Mouse (Mus musculus) megakaryocyte progenitor cell, adult 5-6 weeks (primary cell): ENCODE measurements at regions not wholly inside any gene's neighbourhood (a gene's known extent, or its start where the extent isn't known, plus 50 kb on each side); places are given as distances from the start of the nearest gene placed in this dataset.
A peak's percentile ranks its signal among the peaks of the same experiment; 100 is the strongest.

Experiments used
- ATAC-seq: replicated peaks from 2 replicates; pipeline ENCODE4 v1.8.0; 2016; ENCODE audit warnings: mild to moderate bottlenecking, moderate TSS enrichment, inconsistent platforms; ENCODE audit not compliant: poor library complexity

DNA sequence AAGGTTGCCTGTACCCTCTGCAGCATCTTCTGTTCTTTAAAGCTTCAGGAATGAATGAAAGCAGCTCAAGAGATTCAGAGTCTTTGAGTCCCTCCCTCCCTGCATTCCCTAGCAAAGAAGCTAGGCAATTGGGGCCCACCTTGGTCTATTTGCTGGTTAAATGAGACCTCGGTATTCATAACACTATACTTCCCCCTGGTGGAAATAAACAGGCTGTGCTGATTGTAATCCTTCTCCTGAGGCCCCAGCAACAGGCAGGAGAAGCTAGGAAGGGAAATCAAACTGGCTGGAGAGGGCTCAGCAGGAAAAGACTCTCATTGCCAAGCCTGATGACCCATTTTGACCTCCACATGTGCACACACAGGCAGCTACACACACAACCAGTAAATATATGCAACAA is 137.1 kb downstream of the Sh3bp4 start:
- ATAC-seq = no peak

DNA sequence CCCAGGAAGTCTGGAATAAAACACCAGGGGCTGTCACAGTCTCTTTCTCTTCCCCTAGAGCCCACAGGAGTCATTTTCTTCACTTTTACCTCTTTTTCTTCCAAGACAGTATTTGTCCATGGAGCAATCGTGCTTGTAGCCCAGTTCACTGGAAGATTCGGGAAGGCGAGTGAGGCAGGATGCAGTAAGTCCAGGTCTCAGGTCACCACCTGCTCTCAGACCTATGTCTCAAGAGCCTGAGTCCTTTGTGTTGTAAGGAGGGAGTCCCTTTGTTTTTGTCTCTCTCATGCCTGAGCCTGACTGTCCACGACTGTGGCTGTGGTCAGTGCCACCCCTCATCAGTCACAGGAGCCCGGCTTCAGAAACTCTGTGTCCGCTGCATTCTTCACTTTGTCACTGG is 140.9 kb downstream of the Sh3bp4 start:
- ATAC-seq = no peak

DNA sequence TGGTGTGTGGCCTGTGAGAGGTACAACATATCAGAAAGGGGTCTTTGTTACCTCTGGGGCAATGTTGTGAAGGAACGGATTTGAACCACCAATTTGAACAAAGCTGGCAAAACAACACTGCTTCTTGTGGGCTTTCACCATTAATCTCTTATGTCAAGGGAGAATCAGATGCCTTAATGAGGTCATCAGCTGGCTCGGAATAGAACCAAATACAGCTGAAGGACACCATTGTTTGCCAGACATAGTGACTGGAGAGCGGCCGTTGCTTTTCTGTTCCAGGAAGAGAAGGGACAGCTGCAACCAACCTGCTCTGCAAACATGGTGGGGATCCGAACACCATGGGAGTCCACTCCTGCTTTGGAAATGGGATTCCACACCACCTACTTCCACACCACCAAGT is 158.2 kb downstream of the Sh3bp4 start:
- ATAC-seq = no peak

DNA sequence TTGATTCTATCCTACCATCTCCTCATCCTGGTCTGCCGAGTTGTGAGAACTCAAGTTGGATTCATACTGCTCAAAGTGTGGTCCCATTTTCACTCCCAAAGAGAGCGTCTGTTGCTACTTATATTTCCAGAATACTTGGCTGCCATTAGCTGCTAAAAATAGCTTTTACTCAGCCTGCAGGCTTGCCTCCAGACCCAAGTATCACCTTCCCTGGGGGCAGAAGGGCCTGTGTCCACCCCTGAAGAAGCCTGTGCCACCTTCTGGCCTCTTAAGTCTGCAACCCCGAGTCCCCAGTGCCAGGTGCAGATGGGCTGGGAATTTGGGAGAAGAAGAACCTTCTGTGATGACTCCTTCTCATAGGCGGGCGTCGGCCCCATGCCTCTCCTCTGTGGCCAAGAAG is 161.5 kb downstream of the Sh3bp4 start:
- ATAC-seq = no peak

DNA sequence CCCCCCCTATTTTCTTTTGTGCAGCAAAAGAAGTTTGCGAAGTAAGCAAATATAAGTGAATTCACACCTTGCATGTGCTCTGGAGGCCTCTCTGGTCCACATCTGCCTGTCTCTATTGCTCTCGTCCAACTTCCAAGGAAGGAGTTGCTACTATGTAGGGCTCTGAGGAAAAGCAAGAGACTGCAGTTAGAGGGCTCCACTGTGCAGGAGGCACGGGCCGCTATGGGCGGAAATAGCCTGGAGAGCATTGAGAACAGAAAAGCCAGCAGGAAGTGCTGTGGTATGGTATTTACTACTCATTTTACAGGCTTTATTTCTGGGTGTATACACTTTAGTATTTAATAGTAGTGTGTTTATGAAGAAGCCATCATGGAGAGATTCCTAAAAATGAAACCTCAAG is 162.2 kb downstream of the Sh3bp4 start:
- ATAC-seq = no peak

DNA sequence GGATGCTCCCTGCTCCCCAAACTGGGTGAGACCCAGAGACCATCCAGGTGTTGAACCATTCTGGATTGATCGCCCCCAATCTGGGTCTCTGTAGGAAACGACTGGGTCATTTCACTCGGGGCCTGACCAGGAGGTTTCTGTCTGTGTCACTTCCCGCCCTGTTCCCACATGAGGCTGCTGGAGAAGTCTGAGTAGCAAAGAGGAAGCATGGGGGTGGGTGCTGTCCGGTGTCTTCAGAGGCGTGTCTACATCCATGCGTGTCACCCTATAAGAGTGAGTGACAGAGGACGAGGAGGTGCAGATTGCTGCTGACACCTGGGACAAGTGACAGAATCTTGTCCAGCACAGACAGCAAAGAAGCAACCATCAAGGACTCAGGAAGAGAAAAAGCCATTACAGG is 164.7 kb downstream of the Sh3bp4 start:
- ATAC-seq = peak; percentile 68

DNA sequence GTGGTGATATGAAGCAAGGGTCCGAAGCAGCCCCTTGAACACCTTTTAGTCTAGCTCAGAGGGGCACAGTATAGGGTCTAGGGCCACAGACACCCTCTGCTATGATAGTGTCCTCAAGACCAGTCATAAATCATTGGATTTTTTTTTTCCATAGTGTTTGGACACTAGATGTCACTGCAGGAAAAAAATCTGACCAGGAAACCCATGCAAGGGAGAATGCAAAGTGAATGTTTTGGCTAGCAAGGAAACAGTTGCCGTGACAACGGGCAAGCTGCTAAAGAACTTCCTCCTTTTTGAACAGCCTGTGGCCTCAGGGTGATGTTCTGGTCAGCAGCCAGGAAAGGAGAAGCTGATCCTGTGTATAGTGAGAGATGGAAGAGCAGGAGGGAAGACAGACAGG is 165.1 kb downstream of the Sh3bp4 start:
- peak; percentile 92 for ATAC-seq

DNA sequence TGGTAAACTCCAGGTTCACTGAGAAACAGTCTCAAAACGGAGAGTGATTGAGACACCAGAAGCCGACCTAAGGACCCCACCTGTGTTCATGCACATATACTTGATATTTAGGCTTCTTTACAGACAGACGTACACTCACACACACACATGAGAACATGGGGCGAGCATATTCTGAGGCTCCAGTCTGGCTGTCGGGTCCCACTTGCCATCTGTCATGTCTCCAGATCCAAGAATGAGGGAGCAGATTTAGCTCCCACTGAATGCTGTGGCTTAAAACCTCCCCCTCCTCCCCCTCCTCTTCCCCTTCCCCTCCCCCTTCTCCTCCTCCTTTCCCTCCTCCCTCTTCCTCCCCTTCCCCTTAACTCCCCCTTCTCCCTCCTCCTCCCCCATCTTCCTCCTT is 167.5 kb downstream of the Sh3bp4 start:
- ATAC-seq = no peak

DNA sequence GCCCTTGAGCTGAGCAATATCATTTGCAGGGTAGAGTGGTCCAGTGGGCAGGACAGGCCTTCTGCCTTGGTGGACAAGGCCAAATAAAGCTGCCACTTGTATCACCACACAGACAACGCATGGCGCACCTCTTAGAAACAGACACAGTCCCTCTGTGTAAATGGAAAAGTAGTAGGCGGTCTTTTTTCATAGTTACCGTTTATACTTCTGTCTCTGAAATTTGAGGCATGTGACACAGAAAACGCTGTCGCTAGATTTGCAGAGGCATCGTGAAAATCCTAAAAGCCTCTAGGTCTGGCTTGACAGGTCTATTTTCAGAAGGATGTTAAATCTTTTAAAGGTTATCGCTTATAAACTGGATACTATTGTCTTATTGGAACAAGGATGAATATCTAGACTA is 174.4 kb downstream of the Sh3bp4 start:
- ATAC-seq = no peak

DNA sequence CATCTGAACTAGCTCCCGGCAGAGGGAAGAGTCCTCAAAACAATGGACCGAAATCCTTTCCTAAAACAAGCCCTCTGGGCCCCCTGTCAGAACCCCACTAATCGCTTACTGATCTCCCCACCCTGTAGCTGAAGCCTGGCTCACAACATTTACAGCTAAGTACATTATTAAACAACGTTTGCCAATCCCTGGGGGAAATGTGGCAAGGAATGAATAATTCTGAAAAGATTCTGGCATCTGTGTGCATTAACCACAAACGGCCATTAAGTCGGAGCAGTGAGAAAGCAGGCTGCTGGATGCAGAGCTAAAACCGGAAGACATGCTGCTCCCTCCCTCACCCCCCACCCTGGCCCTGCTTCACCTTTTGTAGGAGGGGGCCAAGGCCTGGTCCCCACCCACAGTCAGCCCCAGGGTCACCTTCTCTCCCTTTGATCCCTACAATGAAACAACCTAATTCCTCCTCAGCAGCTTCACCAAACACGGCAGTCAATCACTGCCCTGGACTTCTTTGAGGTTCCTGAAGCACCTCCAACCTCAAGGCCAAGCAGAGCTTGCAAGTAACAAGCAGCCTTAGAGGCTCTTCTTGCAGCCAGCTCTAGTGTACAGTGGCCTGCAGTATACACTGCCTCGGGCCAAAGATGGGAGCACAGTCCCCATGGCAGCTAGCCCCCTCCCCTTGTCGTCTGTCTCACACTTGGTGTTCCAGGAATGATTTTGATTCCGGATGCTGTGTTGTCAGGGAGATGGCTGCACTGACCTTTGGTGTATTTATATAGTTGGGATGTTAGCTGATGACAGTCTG is 175.2 kb downstream of the Sh3bp4 start:
- ATAC-seq = no peak

DNA sequence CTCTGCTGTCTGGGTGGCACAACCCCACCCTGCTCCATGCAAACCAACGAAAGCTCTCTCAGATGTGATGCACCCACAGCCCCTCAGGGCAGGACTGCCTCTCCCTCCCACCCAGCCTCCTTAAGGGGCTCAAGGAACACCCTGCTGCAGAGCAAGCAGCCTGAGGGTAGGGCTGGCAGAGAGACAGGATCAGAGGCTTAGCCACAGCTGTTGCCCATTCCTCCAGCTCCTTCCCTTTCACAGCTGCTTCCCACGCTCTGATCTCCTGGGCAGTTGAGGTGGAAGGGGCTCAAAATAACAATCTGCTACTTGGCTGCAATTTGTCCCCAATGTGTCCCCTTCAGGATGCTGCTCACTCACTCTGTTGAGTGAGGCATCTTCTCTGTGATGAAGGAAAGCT is 181.5 kb downstream of the Sh3bp4 start:
- ATAC-seq = no peak

DNA sequence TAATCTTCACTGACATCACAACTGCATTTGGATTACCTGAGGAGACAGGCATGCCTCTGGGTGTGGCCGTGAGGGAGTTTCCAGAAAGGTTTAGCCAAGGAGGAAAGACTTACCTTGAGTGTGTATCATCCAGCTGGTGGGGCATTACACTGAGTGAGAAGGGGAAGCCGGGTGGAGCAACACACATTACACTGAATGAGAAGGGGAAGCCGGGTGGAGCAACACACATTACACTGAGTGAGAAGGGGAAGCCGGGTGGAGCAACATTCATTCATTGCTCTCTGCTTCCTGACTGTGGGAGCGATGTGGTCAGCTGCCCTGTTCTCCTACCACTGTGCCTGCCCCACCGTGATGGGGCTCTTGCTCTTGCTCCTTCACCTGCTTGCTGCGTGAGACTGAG is 182.3 kb downstream of the Sh3bp4 start:
- peak; percentile 95 for ATAC-seq

DNA sequence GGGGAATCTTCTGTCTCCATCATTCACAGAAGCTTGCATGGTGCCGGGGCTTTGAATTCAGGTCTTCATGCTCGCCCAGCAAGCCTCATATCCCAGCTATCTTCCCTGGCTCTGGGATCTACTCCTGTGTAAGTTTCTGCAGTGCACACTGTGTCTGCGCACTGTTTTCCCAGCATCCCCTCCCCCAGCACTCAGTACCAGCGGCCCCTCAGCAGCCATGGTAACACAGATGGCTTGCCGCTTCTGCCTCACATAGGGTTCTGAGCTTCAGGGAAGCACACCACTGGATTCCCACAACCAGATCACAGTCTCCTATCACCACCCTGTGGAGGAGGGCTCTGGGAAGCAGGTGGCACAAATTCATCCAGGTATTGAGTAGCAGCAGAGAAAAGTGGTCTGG is 187.7 kb downstream of the Sh3bp4 start:
- ATAC-seq = no peak

DNA sequence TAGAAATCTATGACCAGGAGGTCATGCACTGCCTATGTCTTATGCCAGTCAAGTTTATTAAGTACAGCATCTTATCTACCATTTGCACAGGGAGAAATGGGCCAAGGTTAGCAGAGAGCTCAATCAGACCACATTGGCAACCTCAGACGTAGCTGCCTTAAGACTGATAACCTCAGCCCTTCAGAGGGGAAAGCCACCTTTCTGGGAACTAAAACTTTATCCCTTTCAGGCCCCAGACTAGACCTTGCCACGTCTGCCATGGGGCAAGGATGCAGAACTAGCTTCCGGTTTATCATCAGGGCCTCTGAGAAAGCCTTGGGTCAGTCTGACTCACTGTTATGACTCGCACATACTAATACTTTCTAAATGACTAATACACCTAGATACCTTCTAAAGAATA is 188.8 kb upstream of the Agap1 start:
- ATAC-seq = no peak

DNA sequence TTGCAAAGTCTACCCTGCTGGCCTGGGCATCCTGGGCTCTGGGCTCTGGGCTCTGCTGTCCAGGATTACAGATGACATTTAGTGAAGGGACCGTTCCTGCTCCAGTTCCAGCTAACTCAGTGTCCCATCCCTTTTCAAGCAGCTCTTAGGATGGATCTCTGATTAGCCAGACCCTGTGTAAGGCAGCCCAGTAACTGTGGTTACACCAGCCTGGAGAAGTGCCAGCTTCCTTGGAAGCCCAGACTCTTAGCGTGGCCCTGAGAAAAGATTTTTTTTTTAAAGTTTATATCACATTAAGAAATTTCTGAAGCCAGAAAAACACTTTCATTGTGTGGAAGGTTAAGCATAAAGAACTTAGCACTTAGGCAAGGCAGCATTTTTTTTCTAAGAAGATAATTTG is 185.8 kb upstream of the Agap1 start:
- ATAC-seq = no peak

DNA sequence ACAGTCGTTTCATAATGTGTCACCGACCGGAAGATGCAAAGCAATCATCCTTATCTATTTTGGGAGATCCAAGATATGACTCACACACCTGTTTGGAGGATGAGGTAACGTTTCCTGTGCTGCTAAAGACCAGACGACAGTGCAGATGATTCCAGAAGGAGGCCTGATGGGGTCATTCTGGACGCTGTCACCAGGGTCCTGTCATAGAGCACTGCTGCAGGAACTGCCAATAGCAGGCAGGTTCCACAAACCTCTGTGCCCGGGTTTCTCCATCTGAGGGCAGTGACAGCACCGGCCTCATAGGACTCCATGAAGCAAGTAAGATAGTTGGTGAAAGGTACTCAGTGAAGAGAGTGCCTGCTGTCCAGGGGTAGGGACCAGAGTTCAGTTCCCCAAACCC is 182.9 kb upstream of the Agap1 start:
- no peak for ATAC-seq

DNA sequence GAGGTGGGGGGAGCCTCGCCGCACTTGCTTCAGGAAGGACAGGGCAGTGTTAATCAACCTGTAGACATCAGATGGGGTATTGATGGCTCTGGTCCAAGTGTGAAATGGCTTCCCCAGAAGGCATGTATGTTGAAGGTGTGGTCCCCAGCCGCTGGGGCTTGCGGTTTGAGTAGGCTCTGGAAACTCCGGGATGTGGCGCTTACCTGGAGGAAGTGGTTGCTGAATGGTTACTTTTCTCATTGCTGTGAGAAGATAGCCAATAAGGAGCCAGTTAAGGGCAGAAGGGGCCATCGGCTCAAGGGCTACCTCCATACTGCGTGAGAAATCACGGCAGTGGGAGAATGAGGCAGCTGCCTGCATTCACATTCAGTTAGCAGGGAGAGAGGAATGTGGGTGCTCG is 181.6 kb upstream of the Agap1 start:
- no peak for ATAC-seq

DNA sequence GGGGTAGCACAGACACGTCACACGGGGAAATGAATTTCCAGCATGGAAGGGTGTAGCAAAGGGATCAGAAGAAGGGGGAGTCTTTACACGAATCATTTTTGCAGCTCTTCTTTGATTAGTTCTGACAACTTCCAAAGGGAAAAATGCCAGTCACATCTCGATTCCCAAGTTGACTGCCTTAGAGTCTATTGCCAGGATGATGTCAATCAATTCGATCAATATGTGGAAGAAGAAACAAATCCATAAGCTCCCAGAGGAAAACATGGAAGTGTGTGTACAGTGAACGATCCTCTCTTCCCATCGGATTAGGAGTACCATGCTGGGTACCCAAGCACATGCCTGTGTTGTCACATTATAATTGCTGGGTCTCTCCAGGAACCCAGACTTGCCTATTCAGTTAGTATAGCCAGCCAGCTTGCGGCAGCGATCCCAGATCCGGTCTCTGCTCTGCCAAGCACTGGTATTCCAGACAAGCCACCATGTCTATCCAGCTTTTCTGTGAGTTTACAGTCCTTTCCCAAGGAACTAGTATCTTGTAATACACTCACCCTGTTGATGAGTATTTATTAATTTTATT is 180.7 kb upstream of the Agap1 start:
- ATAC-seq = no peak

DNA sequence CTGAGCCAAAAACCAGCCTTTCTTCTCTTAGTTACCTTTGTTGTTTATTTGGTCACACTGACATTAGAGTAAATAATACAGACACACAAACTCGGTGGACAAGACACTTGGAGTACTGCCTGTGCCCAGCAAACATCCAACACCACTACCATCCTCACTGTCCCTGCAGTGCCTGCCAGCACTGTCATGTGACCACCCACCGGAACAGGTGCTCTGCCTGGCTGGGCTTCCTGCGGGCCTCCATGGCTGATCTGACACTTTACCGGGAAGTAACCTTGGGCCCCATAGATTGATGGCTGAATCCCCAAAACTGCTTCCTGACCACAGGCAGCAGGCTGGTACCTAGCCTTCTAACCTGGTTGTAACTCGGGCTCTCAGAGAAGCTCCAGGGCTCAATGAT is 175.2 kb upstream of the Agap1 start:
- ATAC-seq = no peak

DNA sequence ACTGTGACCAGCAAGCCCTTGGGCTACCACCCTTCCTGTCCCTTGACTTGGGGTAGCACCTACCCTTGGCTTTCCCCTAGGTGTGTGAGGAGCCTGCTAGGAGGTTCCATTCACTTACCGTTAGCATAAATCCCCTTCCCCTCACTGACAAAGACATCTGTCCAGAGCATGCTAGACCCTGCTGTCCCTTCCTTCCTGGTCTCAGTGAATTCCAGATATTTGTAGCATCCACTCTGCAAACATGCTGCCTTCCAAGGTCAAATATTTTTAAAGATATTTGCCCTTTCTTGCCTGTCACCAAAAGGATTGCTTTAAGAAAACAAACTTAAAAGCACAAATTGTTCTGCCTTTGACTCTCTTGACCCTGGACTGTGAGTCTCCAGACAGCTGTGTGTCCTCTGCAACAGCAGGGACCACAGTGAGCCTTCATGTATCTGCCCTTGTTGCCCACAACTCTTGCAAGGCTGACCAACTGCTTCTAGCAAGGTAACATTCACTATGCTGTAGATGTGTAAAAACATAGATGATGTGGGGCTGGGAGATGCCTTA is 173.4 kb upstream of the Agap1 start:
- ATAC-seq = no peak

DNA sequence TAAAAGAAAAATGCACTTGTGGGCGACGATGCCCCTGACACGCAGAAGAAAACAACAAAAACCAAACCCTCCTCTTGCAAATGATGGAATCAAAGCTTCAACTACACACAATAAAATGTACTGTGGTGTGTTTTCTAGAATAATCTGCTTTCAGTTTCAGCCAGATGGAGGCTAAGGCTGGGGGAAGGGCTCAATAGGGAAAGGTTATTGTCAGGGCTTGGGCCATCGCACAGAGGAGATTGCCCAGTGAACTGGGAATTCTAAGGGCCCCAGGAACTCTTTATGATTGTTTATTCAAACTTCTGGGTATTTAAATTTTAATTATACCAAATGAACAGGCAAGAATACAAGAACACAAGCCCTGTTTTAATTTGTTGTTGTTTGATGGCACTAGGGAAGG is 169.6 kb upstream of the Agap1 start:
- ATAC-seq = no peak

DNA sequence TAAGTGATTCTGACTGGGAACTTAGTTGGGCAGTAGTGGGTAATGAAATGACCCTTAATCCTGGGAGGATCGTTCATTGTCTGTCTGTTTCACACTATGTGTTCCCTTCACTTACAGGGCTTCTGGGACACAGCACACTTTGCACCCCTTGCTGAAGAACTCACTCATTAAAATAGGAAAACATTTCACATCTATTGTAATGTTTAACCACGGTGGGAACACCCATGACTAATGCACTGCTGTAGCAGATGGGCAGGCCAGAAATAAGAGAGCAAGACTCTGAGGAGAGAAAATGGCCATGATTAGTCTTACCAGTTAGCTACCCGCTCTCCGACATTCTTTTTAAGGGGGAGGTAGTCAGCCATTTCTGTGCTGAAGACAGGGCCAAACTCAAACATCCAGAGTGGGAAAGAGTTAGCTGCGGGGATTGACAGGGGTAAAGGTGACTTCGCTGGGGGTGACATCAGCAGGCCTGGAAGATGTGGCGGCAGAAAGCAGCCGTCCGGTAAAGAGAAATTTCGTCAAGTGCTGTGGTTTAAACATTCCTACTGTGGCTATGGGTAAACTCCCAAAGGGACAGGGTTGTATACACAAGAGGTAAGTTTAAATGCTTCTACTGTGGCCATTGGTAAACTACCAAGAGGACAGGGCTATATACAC is 167.3 kb upstream of the Agap1 start:
- ATAC-seq = no peak
